Mouse (Mus musculus): ENCODE measurements around the gene Mindy1. TPM values are rescaled to one million over a fixed set of nuclear protein-coding genes. Genes with fewer than 3 reads are reported as not detected.

Gene Mindy1
- total RNA-seq, 4 experiments from 2014 or later = 19.5 to 23.8 (median 21.3) TPM

DNA sequence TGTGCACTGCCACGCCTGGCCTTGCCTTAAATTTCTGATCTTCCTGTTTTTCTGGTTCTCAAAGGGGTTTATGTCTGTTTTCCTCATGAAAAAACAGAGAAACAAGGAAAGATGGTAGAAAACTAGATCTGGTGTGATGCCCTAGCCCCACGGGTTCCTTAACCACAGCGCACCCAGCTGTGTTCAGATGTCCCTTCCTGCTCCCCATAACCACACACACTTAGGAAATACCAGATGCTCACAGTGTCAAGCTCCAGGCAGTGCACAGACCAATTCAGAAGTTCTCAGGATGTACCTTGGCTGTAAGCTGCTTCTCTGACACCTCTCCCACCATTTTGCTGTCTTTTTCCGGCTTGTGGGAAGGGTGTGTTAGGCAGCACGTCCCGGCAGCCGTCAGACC, 13.2 kb downstream of the Mindy1 start:
- DNase-seq (ENCODE audit: low spot score) = no peak

DNA sequence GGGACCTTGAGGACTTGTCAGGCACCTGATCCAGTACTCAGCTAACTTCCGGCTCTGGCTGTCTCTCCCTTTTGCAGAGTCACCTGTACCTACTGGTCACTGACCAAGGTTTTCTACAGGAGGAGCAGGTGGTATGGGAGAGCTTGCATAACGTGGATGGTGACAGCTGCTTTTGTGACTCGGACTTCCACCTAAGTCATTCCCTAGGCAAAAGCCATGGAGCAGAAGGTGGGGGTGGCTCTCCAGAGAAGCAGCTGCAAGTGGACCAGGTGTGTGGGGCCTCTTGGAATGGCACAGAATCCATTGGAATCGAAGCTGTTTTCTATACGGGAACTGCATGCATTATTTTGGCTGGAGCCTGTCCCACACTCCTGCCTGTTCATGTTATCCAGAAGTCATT, 13.6 kb downstream of the Mindy1 start:
- no peak for DNase-seq (ENCODE audit: low spot score)

DNA sequence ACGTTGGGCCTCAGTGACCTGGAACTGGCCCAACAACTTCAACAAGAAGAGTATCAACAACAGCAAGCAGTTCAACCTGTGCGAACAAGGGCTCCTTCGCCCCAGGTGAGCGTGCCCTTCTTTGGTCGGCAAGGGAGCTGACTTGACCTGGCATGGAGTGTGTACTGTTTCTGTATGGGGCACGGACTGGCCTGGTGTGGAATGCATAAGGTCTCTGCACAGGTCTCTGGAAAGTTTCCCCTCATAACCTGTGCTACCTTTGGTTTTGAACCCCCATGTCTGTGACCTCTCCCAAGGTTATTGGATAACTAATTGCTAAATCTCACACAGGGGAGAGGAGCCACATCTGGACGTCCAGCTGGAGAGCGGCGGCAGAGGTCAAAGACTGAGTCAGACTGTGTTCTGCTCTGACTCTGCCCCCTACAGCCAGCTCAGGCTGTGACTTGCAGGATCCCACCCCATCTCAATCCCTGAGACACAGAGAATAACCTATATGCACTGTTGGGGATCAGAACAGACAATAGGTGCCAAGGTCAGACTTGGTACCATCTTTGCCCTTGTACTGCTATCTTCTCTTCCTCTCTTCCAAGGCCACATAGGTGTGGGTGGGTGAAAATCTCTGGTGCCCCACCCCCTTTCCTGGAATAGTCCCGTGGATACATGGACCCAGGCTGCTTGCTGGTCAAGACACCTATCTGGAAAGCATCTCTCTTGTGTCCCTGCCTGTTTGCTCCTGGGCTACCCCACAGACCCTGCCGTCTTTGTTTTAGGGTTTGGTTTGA, 14.4 kb downstream of the Mindy1 start:
- no peak for DNase-seq (ENCODE audit: low spot score)

DNA sequence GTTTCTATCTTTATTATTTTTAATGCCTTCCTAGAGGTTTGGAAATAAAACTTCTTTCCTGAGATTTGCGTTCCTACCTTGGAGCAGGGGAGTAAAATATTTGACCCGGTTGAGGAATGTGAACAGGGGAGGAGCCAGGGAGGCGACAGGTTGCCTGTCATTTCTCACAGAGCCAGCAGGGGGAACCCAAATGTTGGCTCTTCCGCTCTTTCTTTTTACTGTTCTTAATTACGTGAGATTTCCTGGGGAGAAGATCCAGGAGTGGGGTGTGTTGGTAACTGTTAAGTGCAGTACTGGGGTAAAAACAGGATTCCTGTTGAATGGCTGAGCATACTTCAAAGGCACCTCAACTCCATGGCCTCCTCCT, 14.9 kb downstream of the Mindy1 start:
- DNase-seq (ENCODE audit: low spot score) = no peak

DNA sequence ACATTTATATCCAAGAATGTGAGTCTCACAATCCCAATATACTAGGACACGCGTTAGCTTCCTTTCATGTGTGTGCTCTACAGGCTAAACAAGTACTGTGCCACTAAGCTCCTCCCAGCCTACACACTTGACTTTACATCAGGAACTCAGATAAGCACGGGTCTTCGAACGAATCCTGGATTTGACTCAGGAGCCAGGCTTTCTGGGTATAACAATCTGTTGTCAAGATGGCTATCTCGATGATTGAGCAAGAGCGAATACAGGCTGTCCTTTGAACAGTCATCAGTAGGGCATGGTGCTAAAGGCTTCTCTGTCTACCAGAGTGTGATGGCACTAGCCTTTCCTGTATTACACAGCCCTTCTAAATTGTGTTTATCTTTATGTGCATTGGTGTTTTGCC, 16.9 kb downstream of the Mindy1 start:
- no peak for DNase-seq (ENCODE audit: low spot score)

DNA sequence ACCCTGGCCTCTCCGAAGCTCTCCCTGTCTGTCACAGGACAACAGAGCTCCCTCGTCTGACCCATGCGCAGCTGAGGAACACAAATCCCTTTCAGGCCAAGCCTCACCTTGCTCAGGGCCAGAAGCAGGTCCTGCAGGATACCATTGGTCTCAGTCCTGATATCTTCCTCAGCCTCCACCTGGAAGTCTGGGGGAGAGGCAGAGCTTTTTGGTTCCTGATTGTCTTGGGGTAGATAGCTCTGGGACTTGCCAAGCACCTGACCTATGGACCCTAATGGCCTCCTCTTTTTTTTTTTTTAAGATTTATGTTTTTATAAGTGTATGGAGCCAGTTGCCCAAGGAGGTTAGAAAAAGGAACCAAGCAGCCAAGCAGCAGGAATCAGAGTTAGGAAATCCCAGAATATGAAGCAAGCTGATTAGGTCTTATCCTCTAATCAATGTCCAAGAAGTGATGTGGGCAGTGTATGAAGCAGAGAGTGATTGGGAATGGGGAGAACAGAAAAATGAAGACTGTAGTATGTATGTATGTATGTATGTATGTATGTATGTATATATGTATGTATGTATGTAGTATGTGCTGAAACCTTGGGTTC, 20.2 kb downstream of the Mindy1 start:
- DNase-seq (ENCODE audit: low spot score) = no peak

DNA sequence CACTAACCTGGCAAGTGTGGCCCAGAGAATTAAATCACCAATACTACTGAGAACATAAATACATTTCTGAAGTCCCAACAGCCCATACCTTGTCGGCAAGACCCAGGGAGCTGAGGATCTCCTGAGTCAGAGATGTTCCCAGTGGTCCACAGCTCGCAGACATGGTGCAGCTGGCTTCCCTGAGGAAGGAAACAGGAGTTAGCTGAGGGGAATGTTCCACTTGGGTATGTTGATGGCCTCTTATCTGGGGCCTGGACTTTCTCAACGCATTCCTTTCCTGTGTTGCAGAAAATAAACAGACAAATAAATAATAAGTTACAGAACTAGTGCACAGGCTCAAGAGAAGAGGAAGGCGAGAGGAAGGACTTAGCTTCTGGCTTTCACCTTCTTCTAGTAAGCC, 25.1 kb downstream of the Mindy1 start:
- DNase-seq (ENCODE audit: low spot score) = no peak

DNA sequence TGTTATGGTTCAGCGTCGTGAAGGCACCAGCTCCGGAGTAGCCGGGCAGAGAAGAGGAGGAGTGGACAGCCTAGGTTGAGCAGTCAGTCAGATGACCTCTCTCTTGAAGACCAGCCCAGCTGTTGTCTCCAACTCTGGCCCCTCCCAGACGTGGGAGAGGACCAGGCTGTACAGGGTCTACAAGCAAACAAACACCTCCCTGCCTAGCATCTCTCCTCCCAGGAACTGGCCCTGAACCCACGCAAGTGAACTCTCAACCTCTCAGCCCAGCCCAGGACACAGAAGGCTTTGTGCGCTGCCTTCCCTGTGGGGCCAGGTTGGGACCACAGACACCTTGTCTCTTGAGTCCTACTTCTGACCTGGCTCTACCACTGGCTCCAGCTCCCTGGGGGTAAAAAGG, 26.0 kb downstream of the Mindy1 start, which contains the start of gene Anxa9:
Gene Anxa9 (minus strand): TSS at position 77 of the 400 bp plus-strand sequence.
- DNase-seq (ENCODE audit: low spot score) = no peak

DNA sequence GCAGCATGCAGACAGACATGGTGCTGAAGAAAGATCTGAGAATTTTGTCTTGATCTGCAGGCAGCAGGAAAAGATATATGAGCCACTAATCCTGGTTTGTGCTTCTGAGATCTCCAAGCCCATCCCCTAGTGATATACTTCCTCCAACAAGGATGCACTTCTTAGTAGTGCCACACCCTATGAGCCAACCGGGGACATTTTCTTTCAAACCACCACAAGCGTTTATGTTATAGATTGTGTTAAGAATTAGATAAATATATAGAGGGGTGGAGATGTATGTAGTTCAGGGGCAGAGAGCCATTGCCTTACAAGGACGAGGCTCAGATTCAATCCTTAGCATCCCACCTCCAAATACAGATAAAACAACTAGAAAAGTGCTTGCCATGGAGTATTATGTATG, 29.4 kb downstream of the Mindy1 start:
- DNase-seq (ENCODE audit: low spot score) = no peak

DNA sequence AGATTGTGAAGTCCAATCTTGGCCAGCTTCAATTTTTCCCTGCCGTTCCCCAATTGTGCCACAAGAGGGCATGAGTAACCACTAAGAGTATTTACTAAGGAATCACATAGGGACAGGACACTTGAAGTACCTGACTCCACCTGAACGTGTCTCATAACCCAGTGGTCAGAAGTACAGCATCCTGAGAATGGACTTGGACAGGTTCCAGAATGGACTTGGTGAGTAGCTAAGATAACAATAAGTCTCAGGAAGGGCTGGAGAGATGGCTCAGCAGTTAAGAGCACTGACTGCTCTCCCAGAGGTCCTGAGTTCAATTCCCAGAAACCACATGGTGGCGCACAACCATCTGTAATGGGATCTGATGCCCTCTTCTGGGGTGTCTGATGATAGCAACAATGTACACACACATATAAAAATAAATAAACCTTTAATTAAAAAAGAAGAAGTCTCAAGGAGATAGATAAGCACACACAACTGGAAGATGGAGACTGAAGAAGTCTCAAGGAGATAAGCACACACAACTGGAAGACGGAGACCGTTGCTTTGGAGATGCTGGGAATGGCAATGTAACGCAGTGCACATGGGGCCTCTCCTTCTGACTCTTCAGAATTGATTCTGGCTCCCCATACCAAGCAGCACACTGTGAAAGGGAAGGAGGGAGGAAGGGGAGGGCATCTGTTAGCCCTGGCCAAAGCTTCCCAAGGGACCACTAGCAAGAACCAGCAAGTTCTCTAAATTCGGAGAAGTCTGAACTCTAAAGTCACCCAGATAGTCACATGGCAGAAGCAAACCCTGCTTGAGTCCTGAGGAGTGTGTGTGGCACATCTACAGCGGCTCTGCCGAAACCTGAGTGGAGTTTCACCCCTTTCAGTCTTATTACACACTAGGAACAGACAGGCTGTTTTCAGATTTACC, 30.1 kb downstream of the Mindy1 start:
- DNase-seq (ENCODE audit: low spot score) = peak; percentile 81

DNA sequence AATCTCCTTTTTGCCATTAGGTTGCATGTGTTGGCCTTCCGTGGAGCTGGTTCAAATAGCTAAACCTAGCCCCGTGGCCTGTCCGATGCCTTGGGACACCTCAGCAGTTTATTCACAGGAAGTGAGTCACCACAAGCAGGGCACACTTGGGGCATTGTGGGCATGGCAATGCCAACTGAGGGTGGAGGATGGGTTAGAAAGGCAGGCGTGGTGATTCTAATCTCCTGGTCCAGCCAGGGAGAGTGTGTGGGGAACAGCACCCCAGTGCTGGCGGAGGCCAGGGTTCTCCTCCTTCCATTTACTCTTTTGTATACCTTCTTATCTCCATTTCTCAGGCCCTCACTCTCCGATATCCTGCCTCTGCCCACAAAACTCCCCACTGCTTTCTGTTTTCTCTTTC, 31.5 kb downstream of the Mindy1 start:
- DNase-seq (ENCODE audit: low spot score) = no peak

DNA sequence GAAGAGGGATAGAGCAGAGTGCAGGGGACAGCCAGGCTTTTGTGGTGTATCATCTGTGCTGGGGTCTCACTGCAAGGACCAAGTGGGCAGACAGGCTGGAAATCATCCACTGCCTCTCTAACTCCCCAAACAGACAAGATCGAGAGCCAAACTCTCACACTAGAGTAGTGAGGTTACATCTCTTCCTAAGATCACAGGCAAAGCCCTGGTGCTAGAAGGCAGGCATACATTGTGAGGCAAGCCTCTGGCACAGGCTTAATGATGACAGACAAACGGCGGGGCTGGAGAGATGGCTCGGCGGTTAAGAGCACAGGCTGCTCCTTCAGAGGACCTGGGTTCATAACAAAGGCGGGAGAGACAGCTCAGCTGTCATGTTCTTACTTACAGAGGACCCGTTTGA, 32.3 kb downstream of the Mindy1 start:
- DNase-seq (ENCODE audit: low spot score) = no peak

DNA sequence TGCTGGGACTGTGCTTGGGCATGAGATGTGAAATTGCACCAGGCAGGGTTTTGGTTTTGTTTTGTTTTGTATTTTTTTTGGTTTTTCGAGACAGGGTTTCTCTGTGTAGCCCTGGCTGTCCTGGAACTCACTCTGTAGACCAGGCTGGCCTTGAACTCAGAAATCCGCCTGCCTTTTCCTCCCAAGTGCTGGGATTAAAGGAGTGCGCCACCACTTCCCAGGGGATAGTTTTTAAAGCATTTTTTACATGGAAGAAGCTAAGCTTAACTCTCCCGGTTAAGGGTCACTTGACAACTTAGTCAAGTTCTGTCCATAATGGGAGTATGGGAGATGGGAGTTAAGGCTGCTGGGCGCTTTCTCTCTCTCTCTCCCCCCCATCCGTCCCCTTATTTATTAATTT, 32.9 kb downstream of the Mindy1 start:
- no peak for DNase-seq (ENCODE audit: low spot score)

DNA sequence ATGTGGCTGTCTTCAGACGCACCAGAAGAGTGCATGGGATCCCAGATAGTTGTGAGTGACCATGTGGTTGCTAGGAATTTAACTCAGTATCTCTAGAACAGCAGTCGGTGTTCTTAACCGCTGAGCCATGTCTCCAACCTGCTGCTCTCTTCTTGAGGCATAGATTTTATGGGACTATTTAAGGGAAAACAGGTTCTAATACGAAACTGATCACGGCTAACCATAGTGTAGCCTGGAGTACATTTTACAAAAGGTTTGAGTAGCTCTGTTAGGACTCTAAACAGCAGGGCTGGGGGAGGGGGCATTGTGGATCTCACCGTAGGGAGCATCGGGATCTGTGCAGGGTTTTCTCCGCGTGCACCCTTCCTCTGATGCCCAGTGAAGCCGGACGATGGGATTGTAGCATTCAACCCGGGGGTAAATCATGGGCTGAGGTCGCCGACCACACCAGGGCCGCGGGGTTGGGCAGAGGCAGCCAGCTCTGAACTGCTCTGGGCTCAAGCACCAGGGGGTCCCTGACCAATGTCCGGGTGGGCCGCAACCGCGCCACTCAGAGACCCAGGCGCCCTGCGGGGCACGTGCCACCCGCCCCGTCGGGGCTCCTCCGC, 33.4 kb downstream of the Mindy1 start, which contains the start of gene Cers2:
Gene Cers2 (plus strand): TSS at position 306 of the 608 bp plus-strand sequence.
- no peak for DNase-seq (ENCODE audit: low spot score)

DNA sequence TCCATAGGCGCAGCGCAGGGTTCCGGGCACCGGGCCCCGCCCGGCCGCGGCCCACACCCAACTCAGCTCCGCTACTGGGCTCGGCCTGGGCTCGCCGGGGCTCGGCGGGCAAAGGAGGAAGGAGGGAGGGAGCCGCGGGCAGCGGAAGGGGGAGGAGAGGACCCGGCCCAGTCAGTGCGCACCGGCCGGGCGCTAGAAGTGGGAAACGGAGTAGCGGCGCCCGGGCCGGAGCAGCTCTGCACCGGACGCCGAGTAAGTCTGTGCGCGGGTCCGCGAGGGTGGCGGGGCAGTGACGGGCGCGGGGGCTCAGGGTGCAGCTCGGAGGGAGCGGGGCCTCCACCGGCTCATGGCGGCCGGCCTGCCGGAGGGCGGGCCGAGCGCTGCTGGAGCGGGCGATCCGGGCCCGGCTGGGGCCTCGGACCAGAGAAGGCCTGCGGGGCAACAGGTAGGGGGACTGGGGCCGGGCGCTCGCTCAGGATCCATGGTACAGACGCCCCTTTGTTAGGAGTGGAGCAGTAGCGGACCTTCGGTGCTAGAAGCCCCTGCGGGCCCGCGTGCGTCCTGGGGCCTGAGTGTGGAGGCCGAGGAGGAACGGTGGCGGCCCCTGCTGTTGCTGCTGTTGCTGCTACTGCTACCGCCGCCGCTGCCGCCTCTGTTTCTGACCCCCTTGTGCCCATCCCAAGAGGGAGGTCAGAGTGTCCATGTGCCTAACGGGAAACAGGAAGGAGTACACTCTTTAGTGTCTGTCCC, 34.1 kb downstream of the Mindy1 start:
- DNase-seq (ENCODE audit: low spot score) = peak; percentile 88

DNA sequence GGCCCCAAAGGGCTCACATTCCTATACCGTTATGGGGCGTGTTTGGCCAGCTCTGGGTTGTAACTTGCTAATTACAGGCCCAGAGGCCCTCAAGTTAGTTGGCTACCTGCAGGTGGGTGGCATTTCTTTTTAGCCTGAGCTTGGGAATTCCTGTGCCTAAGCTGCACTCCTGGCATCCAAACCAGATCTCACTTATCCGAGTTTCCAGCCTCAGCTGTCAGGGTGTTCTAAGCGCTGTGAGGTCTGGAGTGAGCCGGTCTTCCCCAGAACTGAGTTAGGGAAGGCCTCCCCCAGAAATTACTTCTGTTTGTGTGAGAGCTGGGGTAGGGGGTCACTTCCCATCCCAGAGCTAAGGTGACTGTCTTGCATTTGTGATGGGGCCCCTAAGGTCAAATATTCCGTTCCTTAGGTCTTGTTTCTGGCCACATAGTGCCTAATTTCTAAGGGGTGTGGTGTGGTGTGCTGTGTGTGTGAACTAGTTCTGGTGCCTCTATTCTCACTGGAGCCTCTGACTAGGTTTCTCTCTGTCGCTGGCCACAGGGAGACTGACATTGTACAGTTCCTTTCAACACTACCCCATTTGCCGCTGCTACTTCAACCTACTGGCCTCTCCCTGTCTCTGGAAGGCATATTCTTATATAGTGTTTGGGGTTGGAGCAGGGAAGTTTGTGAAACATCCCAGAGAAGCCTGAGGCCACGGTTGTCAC, 34.9 kb downstream of the Mindy1 start:
- no peak for DNase-seq (ENCODE audit: low spot score)

DNA sequence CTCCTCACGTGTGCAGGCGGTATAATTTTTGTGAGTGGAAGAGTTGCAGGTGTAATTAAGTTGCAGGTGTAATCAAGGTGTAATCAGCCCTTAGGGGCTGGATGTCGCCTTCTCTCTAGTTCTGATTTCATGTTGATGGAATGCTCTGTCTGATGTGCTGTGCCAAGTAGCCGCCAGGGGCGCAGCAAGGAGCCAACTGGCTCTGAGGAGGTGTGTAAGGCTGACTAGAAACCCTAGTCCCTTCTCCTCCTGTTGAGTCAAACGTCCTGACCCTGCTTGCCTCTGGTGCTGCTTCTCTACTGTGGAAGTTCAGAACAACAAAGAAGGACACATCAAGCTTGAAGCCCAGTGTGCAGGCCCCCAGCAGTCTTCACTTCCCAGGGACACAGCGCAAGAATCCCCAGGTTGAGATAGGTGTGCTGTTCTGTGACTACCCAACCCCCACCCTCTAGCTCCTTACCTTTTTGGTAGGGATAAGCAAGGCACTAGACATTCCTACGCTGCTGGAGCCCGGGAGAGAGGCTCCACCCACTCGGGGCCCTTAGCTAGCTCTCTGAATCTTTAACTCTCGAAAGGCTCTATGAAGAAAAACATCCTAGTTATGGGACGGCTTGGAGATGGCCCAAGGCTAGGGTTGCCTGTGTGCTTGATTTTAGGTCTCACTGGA, 36.4 kb downstream of the Mindy1 start:
- DNase-seq (ENCODE audit: low spot score) = no peak

DNA sequence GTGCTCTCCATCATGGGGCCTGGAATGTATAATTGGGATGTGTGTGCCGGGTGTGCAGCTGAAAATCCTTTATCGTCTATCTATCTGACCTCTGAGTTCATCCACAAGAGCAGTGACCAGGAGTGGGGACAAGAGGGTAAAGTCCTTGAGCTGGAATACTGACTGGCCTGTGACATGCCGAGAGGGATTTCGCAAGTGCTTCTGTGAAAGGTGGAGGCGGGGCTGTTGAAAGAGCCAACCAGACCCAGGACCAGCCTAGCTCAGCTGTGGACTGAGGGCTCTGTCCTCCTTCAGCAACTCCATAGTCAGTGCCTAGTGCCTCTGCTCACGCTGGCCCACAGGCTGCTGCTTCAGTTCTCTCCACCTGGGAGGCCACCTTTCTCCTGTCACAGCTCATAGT, 37.4 kb downstream of the Mindy1 start:
- DNase-seq (ENCODE audit: low spot score) = no peak

DNA sequence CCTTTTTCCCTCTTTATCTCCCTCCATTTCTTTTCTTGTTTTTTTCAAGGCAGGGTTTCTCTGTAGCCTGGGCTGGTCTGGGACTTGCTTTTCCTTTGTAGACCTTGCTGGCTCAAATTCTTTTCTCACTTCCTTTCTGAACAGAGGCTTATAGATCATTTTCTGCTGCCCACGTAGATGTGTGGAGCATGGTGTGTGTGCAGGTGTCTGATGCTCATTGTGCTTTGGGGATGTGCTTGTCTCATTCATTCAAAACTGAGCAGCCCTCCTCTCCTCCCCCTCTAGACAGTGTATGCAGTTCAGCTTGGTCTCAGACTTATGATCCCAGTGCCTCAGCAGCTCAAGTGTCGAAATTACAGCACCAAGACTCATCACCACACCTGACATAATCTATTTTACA, 38.0 kb downstream of the Mindy1 start:
- no peak for DNase-seq (ENCODE audit: low spot score)

Measured in heart, adult 8-10 months (tissue).